Mouse (Mus musculus): ENCODE results near the gene Olfr215. TPM values are rescaled to one million over a fixed set of nuclear protein-coding genes. Genes with fewer than 3 reads are reported as not detected.

Olfr215 gene
- not detected in 2 replicates for polyA plus RNA-seq (2012; ENCODE audit: low replicate concordance)

GRCm38 (mm10) chr6:116584095-116584494 lies at the start of gene Olfr215:
Gene Olfr215, minus strand, starts transcription at chr6:116584195.

GRCm38 (mm10) chr6:116628539-116629171 lies 44.7 kb upstream of the Olfr215 start, which contains the start of gene Zfp422:
Gene Zfp422, minus strand, starts transcription at chr6:116628999.

GRCm38 (mm10) chr6:116553935-116554334 lies 30.1 kb downstream of the Olfr215 start, which contains the start of gene Olfr214:
Gene Olfr214, plus strand, starts transcription at chr6:116554235.

GRCm38 (mm10) chr6:116550841-116551240 lies 33.2 kb downstream of the Olfr215 start, which contains the start of gene Gm5580:
Gene Gm5580, plus strand, starts transcription at chr6:116551141.

GRCm38 (mm10) chr6:116538156-116538555 lies 45.8 kb downstream of the Olfr215 start, which contains the start of gene Olfr213:
Gene Olfr213, plus strand, starts transcription at chr6:116538456.

Other genes with a start within 250 kb of the Olfr215 start
- 16.4 and 24.4 TPM in 2 replicates for gene March8, start 246.2 kb downstream of the Olfr215 start, polyA plus RNA-seq (2012; ENCODE audit: low replicate concordance)
- gene Alox5, start 123.0 kb downstream of the Olfr215 start, polyA plus RNA-seq (2012; ENCODE audit: low replicate concordance) = 0.85 and 1.3 TPM in 2 replicates
- gene Olfr211, start 95.1 kb downstream of the Olfr215 start, polyA plus RNA-seq (2012; ENCODE audit: low replicate concordance) = not detected in 2 replicates
- 0.10 TPM in 1 of 2 replicates, not detected in the other for gene Olfr212, start 77.7 kb downstream of the Olfr215 start, polyA plus RNA-seq (2012; ENCODE audit: low replicate concordance)
- gene Olfr213, start 45.7 kb downstream of the Olfr215 start, polyA plus RNA-seq (2012; ENCODE audit: low replicate concordance) = 0.18 TPM in 1 of 2 replicates, not detected in the other
- 0.13 TPM in 1 of 2 replicates, not detected in the other for gene Gm5580, start 33.1 kb downstream of the Olfr215 start, polyA plus RNA-seq (2012; ENCODE audit: low replicate concordance)
- gene Olfr214, start 30.0 kb downstream of the Olfr215 start, polyA plus RNA-seq (2012; ENCODE audit: low replicate concordance) = not detected in 2 replicates
- gene Zfp422, start 44.8 kb upstream of the Olfr215 start, polyA plus RNA-seq (2012; ENCODE audit: low replicate concordance) = 1.6 and 1.9 TPM in 2 replicates
- gene Depp1, start 66.4 kb upstream of the Olfr215 start, polyA plus RNA-seq (2012; ENCODE audit: low replicate concordance) = 0.22 TPM in 1 of 2 replicates, not detected in the other
- gene Rassf4, start 89.8 kb upstream of the Olfr215 start, polyA plus RNA-seq (2012; ENCODE audit: low replicate concordance) = 9.6 and 9.7 TPM in 2 replicates
- 0.01 and 0.02 TPM in 2 replicates for gene Tmem72, start 132.7 kb upstream of the Olfr215 start, polyA plus RNA-seq (2012; ENCODE audit: low replicate concordance)

Data from leukemia stem cell, adult 10-12 weeks (primary cell).